Mouse (Mus musculus) hindbrain, embryonic 11.5 days (tissue): ENCODE results near the gene Mettl7a2. TPM values are rescaled to one million over a fixed set of nuclear protein-coding genes. Genes with fewer than 3 reads are reported as not detected.
"Not testable (repeated sequence)": the region's sequence is repeated elsewhere in the genome, so short reads cannot be mapped to it uniquely, and the experiment has no call there.

Experiments used
- ATAC-seq: fragments of 200-750 bp; cut with Nextera tagmentation; 2 replicates; pipeline ENCODE4 v1.8.0; 2017; ENCODE audit warnings: mild to moderate bottlenecking, moderate TSS enrichment, moderate library complexity; ENCODE audit not compliant: low FRiP score
- DNase-seq: peaks from one replicate; pipeline ENCODE4 v3.0.0-alpha.2; 2015; ENCODE audit warnings: low spot score
- H3K27ac ChIP-seq: fragments of 300-500 bp; sonication (generic); 2 replicates; pipeline ENCODE4 v1.5.1; 2014; ENCODE audit warnings: mild to moderate bottlenecking, low read depth, low read length
- H3K27me3 ChIP-seq: fragments of 300-500 bp; sonication (generic); 2 replicates; pipeline ENCODE4 v1.6.1; 2014; ENCODE audit warnings: mild to moderate bottlenecking, low read length, moderate library complexity, mixed read lengths; ENCODE audit not compliant: control insufficient read depth, insufficient read depth
- H3K36me3 ChIP-seq: fragments of 300-500 bp; sonication (generic); 2 replicates; pipeline ENCODE4 v1.6.1; 2014; ENCODE audit warnings: mild to moderate bottlenecking, low read length, moderate library complexity, mixed read lengths; ENCODE audit not compliant: control insufficient read depth, insufficient read depth
- H3K4me1 ChIP-seq: fragments of 300-500 bp; sonication (generic); replicated peaks from 2 replicates; pipeline ENCODE4 v1.6.1; 2014; ENCODE audit warnings: low read length, mixed read lengths; ENCODE audit not compliant: control insufficient read depth, insufficient read depth
- H3K4me2 ChIP-seq: fragments of 300-500 bp; sonication (generic); replicated peaks from 2 replicates; pipeline ENCODE4 v1.6.1; 2014; ENCODE audit warnings: mild to moderate bottlenecking, low read depth, low read length
- H3K4me3 ChIP-seq: fragments of 300-500 bp; sonication (generic); 2 replicates; pipeline ENCODE4 v1.5.1; 2014; ENCODE audit warnings: low read depth, low read length
- H3K9ac ChIP-seq: fragments of 300-500 bp; sonication (generic); 2 replicates; pipeline ENCODE4 v1.6.1; 2014; ENCODE audit warnings: low read depth, low read length
- H3K9me3 ChIP-seq: fragments of 300-500 bp; sonication (generic); 2 replicates; pipeline ENCODE4 v1.6.1; 2016; ENCODE audit warnings: low read length; ENCODE audit not compliant: control insufficient read depth
- WGBS: fragments of 180-500 bp; shearing (Covaris S2); extraction: QIAGEN DNeasy Blood & Tissue Kit; methylation state at CpG from one replicate; pipeline ENCODE4 v1.1.7; 2014; 5-methylcytosine and 5-hydroxymethylcytosine counted together
- polyA plus RNA-seq: library from polyadenylated mRNA; unstranded; fragments of >200 nt; fragmentation: Nextera tagmentation; extraction: Ambion mirVana; gene quantifications from 2 replicates; pipeline ENCODE4 v1.2.1, GENCODE M21; 2014

Mettl7a2 gene
- polyA plus RNA-seq, 1 experiment from 2014 or later: not detected

GRCm38 (mm10) chr15:100318014-100318671, 34.9 kb upstream of the Mettl7a2 start:
- H3K9ac ChIP-seq, H3K4me1 ChIP-seq, H3K36me3 ChIP-seq, H3K4me2 ChIP-seq, H3K27me3 ChIP-seq, H3K27ac ChIP-seq, ATAC-seq, H3K9me3 ChIP-seq, H3K4me3 ChIP-seq, DNase-seq: not testable (repeated sequence)
- 80% methylated on average over 4 of the region's 4 CpGs for WGBS

- Histone ChIP-seq H3K27me3 (no peaks in the 10 kb centered on the region), H3K9ac (no peak overlapping the region), H3K4me3 (no peak overlapping the region), H3K4me1 (no peaks in the 10 kb centered on the region), H3K27ac (no peak overlapping the region), H3K9me3 (no peaks in the 10 kb centered on the region), H3K4me2 (no peak overlapping the region), H3K36me3 (no peaks in the 10 kb centered on the region)
- 84% methylated on average over 1 of the region's 1 CpGs for WGBS
- ATAC-seq (no peak), DNase-seq (no peak)
Observed at GRCm38 (mm10) chr15:100319884-100320283, 33.1 kb upstream of the Mettl7a2 start.

- no peaks in the 10 kb centered on the region for H3K9me3 ChIP-seq
- H3K9ac ChIP-seq: no peak overlapping the region
- DNase-seq (no peak), ATAC-seq (no peak)
- no peak overlapping the region for H3K27ac ChIP-seq
- WGBS: 82% methylated on average over 9 of the region's 9 CpGs
- no peaks in the 10 kb centered on the region for H3K27me3 ChIP-seq
- H3K4me3 ChIP-seq: no peak overlapping the region
- no peak overlapping the region for H3K4me2 ChIP-seq
- no peaks in the 10 kb centered on the region for H3K36me3 ChIP-seq
- H3K4me1 ChIP-seq: no peaks in the 10 kb centered on the region
Observed at GRCm38 (mm10) chr15:100320295-100320905, 32.6 kb upstream of the Mettl7a2 start.

GRCm38 (mm10) chr15:100321134-100321533, 31.9 kb upstream of the Mettl7a2 start:
- no peak for DNase-seq
- ATAC-seq: no peak
- H3K9ac ChIP-seq: no peak overlapping the region
- no peak overlapping the region for H3K4me3 ChIP-seq
- no peaks in the 10 kb centered on the region for H3K9me3 ChIP-seq
- 62% methylated on average over 5 of the region's 5 CpGs for WGBS
- H3K36me3 ChIP-seq: no peaks in the 10 kb centered on the region
- no peaks in the 10 kb centered on the region for H3K27me3 ChIP-seq
- no peaks in the 10 kb centered on the region for H3K4me1 ChIP-seq
- no peak overlapping the region for H3K4me2 ChIP-seq
- no peak overlapping the region for H3K27ac ChIP-seq

GRCm38 (mm10) chr15:100324021-100324591, 28.9 kb upstream of the Mettl7a2 start:
- no peak for DNase-seq
- no peak for ATAC-seq
- 87% methylated on average over 12 of the region's 12 CpGs for WGBS

GRCm38 (mm10) chr15:100325235-100325634, 27.8 kb upstream of the Mettl7a2 start:
- Histone ChIP-seq H3K9ac (no peak overlapping the region), H3K4me1 (no peaks in the 10 kb centered on the region), H3K27ac (no peak overlapping the region), H3K4me2 (no peak overlapping the region), H3K9me3 (no peaks in the 10 kb centered on the region), H3K4me3 (no peak overlapping the region), H3K27me3 (no peaks in the 10 kb centered on the region), H3K36me3 (no peaks in the 10 kb centered on the region)
- no peak for ATAC-seq
- WGBS: 95% methylated on average over 3 of the region's 3 CpGs
- DNase-seq: no peak

More at GRCm38 (mm10) chr15:100324021-100324591, 28.9 kb upstream of the Mettl7a2 start:
- H3K4me1 ChIP-seq: no peaks in the 10 kb centered on the region
- H3K27me3 ChIP-seq: no peaks in the 10 kb centered on the region
- H3K9me3 ChIP-seq: no peaks in the 10 kb centered on the region
- no peak overlapping the region for H3K4me2 ChIP-seq
- no peak overlapping the region for H3K27ac ChIP-seq
- H3K4me3 ChIP-seq: no peak overlapping the region
- H3K36me3 ChIP-seq: no peaks in the 10 kb centered on the region
- H3K9ac ChIP-seq: no peak overlapping the region

- H3K9ac ChIP-seq, DNase-seq, H3K9me3 ChIP-seq, ATAC-seq, H3K27me3 ChIP-seq, H3K4me3 ChIP-seq, H3K4me2 ChIP-seq, H3K4me1 ChIP-seq, H3K27ac ChIP-seq, H3K36me3 ChIP-seq: not testable (repeated sequence)
- 63% methylated on average over 3 of the region's 4 CpGs for WGBS
Observed at GRCm38 (mm10) chr15:100328089-100328488, 24.9 kb upstream of the Mettl7a2 start.

- not testable (repeated sequence) for H3K36me3 ChIP-seq, H3K4me2 ChIP-seq, H3K9ac ChIP-seq, H3K27me3 ChIP-seq, H3K4me3 ChIP-seq, H3K4me1 ChIP-seq, DNase-seq, ATAC-seq, H3K9me3 ChIP-seq, H3K27ac ChIP-seq
- 72% methylated on average over 9 of the region's 10 CpGs for WGBS
Observed at GRCm38 (mm10) chr15:100329336-100329735, 23.7 kb upstream of the Mettl7a2 start.

- WGBS: 78% methylated on average over 7 of the region's 7 CpGs
- no peak for DNase-seq
- no peaks in the 10 kb centered on the region for H3K27me3 ChIP-seq
- no peaks in the 10 kb centered on the region for H3K4me1 ChIP-seq
- no peak for ATAC-seq
- H3K9ac ChIP-seq: no peak overlapping the region
- H3K27ac ChIP-seq: no peak overlapping the region
- no peak overlapping the region for H3K4me2 ChIP-seq
- H3K36me3 ChIP-seq: no peaks in the 10 kb centered on the region
- no peak overlapping the region for H3K4me3 ChIP-seq
- H3K9me3 ChIP-seq: no peaks in the 10 kb centered on the region
Observed at GRCm38 (mm10) chr15:100330739-100331138, 22.3 kb upstream of the Mettl7a2 start.
